Mouse (Mus musculus): Measurements from ENCODE around the gene Hcar2.

The Hcar2 gene

DNA sequence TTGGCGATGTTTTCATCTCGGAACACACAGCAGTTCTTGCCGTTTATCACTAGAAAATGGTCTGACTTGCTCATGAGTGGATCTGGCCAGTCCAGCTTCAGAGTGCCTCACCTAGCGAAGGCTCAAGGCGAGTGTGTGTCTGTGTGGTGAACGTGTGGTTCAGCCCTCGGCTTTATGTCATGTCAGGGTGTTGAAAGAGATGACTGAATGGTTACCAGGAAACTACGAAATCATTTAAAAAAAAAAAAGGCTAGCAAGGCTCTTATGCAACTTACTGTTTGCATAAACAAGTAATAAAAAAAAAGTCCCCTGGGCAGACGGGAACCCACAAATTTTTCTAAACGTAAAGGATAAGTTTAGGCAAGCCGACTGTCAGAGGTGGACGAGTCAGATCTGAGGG, at the start of gene Hcar2:
Gene Hcar2 (minus strand): TSS at position 135 of the 400 bp plus-strand sequence.
- no peak for DNase-seq (ENCODE audit: low read depth)

DNA sequence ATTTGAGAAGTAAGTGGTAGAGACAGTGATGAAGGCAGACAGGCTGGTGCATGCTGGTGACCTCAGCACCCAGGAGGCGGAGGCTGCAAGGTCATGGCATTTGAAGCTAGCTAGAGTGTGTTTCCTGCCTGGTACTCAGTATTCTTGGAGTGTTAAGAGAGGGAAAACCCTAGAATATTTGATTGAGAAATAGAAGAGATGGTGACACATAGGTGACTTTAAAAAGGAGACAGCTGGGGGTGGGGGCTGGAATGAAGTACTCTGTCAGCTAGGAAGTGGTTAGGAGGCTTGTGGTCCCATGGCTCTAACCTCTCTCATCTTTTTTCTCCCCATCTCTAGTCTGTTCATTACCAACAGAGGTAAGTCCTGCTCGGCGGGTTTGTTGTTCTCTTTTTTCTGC, 49.6 kb upstream of the Hcar2 start:
- peak; percentile 58 for DNase-seq (ENCODE audit: low read depth)

DNA sequence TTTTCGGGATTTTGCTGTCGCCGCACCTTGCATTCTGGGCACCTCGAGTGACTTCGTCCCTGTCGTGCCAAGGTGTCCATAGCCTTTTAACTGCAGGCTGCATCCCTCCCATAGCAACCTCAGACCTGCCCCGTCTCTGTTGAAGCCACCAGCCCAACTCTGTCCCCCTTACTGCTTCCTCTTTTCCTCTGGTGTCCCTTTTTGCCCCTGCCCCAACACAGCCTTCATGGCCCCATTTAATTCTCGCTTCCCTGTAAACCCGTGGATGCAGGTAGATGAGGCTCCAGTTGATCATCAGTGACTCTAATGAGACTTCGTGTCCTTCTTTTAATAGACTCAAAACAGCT, 42.3 kb upstream of the Hcar2 start:
- peak; percentile 23 for DNase-seq (ENCODE audit: low read depth)

DNA sequence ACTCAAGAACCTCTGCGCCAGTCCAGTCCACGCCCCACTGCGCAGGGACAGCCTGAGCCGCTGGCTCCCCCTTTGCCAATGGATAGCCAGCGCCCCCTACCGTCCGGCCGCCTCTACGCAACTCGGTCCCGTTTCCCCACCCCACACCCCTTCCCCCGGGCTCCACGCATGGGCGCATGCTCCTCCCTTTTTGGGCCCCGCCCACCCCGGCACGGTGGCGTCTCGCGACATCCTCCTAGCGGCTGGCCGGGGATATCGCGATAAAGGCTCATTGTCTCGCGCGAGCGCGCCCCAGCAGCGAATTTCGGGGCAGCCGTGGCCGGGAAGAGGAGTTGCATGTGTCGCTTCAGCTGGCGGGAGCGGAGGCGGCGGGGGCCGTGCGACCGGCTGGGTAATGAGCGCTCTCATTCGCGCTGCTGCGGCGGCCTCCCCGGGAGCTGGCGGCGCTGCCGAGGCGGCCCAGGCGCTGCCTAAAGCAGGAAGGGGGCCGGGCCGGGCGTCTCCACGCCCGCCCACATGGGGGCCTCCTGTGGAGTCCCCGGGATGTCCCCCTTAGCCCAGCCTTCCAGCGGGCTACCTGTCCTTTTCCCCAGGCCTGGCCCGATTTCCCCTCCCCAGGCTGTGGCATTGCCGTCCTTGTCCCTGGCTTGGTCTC, 41.8 kb upstream of the Hcar2 start, which contains the start of gene Denr:
Gene Denr (plus strand): TSS at position 200 of the 655 bp plus-strand sequence.
- peak; percentile 99 for DNase-seq (ENCODE audit: low read depth)

DNA sequence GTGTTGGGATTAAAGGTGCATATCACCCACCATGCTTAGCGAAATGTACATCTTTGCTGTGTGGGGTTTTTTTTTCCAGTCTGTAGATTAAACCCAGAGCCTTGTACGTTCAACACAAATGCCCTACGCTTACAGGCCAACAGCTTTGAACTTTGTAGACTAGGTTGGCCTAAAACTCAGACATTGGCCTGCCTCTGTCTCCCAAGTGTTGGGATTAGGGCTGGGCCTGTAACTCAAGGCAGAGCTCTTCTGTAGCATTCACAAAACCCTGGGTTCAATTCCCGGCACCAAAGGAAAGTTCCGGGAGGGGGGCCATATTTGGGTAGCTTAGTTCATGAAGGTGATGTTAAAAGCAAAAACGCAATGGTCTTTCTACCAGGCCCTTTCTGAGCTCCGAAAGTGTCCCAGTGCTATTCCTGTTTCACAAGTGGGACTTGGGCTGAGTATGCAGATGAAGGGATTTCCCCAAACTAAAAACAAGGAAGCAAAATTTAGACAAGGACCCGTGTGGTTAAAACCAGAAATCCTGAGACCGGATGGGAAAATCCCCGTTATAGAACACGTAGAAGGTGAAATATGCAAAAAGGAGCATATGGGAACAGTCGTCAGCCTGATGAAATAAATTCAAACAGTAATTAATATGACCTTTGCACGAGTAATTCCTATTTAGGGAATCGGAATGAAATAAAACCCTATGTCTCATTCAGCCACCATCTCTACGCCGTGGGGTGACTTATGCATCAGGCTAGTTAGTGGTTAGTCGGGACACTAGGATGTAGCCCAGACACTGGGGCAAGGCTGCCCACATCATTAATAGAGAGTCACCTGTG, 41.1 kb upstream of the Hcar2 start:
- DNase-seq (ENCODE audit: low read depth) = peak; percentile 18

DNA sequence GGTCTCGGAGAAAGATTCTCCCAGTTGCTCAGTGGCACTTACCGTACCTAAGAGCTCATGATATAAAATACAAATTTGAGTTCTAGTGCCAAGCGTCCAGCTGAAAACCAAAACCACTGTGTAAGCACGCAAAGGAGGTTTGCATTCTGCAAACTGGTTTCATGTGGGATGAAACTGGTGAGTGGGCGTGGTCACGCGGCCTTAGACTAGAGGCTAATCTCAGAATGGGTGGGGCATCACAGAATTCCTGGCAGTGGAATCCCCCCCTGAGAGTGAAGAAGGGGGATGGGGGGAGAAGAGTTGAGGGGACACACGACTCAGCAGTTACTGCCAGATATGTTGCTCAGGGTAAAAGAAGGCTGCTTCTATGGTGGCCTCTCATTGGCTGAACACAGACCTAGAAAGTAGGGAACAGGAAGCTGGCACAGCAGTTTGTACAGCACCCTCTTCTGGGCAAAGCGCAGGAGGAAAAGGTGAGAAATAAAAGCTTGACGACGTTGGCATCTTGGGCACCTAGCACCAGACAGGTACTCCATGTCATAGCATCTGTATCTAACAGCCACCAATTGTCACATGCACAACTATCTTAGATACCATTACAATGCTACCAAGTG, 38.9 kb upstream of the Hcar2 start:
- no peak for DNase-seq (ENCODE audit: low read depth)

DNA sequence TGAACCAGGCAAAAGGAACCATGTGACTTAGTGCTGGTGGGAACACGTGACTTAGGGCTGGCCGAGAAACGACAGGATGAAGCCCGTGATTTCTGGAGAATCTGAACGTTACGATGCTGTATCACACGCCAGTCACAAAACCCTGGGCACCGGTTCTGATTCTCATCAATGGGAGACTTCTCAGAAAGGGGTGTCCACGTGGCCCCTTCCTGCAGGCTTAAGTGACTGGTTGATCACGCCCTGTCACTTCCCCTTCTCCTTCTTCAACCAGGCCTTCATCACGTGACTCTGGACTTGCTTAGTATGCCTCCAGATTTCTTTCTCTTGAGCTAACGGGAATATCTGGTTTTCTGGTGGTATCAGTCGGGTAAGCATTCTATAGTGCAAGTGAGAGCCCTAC, 32.1 kb upstream of the Hcar2 start:
- DNase-seq (ENCODE audit: low read depth) = peak; percentile 37

DNA sequence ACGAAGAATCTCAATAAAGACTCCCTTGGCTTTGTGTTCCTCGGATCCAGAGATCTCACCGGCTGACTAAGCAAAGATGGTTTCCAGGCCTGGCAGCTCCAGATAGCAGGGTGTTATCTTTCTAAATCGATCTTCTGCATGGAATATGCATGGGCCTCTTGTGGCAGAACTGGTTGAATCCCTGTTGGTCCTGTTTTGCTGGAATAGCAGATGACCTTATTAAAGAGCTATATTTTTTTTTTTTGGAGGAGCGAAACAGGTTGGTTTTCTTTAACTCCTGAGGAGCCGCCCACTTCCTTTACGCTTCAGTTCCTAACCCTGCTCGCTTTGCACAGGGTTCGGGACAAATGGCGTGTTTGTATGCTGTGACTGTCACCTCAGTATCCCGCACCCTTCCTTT, 31.1 kb upstream of the Hcar2 start:
- DNase-seq (ENCODE audit: low read depth) = no peak

DNA sequence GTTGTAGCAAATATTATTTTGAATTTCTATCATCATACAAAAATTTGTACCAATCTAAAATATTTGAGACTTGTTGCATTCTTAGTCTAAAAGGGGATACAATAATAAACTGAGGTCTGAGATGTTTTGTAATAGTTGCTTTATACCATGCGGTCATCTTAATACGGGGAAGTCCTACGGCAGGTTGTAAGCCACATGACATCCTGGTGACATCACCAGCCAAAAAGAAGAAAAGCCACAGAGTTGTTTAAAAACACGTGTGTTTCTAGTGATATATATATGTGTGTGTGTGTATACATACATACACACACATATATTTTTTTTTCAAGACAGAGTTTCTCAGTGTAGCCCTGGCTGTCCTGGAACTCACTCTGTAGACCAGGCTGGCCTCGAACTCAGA, 28.2 kb upstream of the Hcar2 start:
- no peak for DNase-seq (ENCODE audit: low read depth)

DNA sequence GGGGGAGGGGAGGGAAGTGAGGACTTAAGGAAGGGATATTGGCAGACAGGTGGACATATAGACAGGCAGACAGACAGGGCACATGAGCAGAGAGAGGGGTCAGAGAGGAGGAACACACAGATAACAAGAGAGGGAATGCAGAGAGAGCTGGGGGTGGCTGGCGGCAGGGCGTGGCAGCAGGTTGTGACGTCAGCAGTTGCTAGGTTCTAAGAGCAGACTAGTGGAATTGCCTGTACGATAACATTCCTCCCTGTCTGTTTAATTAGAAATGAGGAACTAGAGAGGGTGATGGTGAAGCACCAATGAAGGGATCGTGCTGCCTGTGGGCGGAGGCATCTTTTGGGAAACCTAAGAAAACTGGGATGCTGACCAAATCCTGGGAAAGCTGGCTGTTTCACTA, 26.4 kb upstream of the Hcar2 start:
- DNase-seq (ENCODE audit: low read depth) = peak; percentile 66

DNA sequence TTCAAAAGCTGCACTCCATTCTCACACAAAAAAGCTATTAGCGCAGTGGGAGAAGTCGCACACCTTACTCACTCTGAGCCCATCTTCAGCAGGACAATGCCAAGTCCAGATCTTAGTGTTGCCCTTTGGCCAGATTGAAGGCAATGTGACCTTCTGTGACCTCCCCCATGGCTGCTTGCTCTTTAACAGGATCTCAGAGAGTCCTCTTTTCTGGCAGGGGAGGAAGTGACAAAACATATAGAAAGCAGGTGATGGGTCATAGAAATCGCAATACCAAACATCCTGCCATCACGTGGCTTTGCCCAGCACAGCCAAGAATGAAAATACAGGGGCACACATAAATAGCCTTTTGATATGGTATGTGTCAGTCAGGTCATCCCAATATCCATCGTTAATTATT, 25.7 kb upstream of the Hcar2 start:
- DNase-seq (ENCODE audit: low read depth) = no peak

DNA sequence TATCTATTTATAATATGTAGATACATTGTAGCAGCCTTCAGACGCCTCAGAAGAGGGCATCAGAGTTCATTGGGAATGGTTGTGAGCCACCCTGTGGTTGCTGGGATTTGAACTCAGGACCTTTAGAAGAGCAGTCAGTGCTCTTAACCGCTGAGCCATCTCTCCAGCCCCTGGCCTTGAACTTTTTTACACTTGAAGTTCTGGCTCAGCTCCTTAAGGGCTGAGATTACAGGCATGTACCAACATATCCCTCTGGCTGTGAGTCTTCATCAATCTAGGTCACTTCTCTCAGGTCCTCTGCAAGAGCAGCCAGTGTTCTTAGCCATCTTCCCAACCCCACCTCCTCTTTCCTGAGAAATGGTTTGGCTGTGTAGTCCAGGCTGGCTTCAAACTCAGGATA, 25.0 kb upstream of the Hcar2 start:
- no peak for DNase-seq (ENCODE audit: low read depth)

DNA sequence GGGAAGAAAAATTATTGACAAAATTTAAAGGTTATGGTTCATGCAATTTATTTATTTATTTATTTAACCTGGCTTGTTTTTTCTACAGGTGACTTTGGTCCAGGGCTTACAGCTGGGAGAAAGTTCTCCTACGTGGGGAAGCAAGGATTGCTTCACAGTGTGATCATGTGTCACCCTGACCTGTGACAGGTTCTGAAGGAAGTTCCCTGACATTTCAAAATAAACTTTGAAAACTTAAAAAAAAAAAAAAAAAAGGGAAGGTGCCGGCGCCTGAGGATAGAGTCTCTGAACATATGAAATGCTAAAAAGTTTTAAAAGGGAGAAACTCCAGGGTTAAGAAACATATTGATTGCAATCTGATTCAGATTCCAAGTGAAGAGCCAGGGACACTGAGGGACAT, 21.1 kb upstream of the Hcar2 start:
- no peak for DNase-seq (ENCODE audit: low read depth)

DNA sequence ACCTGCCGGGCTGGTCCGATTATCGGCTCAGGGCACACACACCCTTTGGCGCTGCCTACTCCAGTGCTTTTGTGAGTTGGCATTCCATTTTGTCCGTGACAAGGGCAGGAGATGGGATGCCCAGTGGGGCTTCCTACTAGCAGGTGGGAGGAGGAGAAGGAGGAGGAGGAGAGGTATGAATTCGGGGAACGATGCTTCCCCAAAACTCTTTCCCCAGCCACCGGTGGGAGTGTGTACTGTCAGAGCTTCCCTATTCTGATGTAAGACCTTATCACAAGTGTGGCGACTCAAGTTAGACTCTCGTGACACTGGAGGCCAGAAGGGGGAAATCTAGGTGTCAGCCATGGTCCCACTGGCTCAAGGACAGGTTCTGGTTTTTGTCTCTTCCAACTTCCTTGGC, 19.0 kb upstream of the Hcar2 start:
- DNase-seq (ENCODE audit: low read depth) = no peak

DNA sequence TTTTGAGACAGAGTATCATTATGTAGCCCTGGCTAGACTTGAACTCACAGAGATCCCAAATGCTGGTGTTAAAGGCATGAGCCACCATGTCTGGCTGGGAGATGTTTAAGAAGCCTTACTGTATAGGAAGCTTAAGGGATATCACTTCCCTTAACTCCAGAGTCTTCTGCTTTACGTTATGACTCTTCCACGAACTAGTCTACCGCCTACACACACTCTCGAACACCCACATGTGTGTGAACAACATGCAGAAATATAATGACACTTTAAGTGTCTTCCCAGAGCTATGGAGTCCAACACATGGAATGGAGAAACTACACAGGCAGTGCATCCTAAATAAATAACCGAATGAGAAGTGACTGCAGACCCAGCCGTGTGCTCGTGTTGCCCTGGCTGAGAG, 18.6 kb upstream of the Hcar2 start:
- no peak for DNase-seq (ENCODE audit: low read depth)

DNA sequence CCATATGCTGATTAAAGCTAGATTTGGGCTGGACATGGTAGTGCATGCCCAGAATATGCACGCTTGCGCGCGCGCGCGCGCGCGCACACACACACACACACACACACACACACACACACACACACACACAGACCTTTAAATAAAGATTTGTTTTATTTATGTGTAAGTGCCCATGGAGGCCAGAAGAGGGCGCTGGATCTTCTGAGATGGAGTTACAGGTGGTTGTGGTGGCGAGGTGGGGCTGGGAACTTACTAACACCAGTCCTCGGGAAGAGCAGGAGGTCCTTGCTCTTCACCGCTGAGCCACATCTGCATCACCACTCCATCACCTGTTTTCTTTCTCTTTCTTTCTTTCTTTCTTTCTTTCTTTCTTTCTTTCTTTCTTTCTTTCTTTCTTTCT, 15.5 kb upstream of the Hcar2 start:
- DNase-seq (ENCODE audit: low read depth) = no peak

DNA sequence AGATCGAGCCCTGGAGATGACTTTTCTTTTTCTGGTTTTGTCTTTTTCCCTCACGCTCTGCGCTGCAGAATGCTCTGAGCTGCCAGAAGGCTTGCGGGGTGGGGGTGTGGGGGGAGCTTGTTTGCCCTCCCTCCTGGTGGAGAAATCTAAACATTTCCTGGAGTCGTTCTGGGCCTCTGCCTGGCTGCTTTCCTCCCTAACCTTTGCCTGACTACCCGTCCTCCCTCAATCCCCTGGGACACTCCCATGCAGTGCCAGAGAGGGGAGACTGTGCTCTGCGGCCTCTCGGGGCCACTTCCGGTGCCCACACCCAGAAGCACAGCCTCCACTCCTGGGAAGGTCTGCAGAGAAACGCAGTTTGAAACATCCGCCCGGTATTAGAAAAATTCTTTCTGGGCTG, 14.6 kb upstream of the Hcar2 start, which contains the start of gene Hcar1:
Gene Hcar1 (minus strand): TSS at position 93 of the 400 bp plus-strand sequence.
- DNase-seq (ENCODE audit: low read depth) = no peak

DNA sequence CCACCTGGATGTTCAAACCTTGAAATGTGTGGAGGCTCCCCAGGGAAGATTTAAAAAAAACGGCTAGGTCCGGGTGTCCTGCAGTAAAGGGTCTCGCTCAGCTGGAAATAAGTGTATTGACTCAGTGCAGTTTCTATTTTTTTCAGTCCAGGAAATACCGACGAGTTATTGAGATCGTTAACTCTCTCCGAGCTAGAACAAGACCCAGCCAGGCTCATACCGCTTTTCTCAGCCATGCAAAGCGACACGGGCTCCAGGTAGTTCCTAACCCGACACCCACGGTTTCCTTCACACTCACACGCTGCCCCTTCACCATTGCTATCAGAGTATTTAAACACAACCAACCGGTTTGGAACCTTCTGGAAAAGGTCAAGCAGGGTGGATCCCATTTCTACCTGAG, 12.8 kb upstream of the Hcar2 start:
- DNase-seq (ENCODE audit: low read depth) = no peak

DNA sequence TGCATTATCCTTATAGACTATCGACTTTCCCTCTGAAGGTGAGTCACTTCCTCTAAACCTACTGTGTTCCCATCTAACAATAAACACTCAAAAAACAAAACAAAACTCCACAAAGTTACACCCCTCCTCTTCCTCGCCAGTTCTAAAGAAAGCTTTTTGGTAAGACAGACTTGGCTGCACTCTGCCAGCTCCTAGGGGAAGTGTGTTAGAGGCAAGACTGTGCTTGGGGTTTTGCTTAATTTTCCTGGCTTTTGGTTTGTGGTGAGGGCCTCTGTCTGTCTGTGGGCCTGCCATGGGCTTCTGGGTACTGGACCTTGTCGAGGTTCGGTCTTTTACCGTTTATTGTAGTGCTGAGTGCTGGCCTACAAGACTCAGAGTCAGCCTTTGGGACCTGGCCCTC, 8.9 kb upstream of the Hcar2 start:
- no peak for DNase-seq (ENCODE audit: low read depth)

DNA sequence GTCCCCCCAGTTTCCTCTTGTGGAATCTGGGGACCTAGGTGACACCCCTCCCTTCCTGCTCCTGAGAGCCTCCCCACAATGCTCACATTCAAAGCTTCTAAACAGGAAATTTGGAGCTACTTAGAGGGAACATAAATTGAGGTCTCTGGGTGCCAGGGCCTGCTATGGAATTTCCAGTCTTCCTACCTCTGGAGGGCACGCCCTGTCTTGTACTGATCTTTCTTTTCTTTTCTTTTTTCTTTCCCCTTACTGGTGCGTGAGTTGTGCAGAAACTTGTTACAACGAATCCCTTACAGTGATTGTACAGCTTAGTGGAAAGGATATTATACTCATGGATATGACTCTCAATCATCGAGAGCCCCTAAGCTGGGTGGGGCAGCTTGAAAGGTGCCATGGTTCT, 4.3 kb upstream of the Hcar2 start:
- no peak for DNase-seq (ENCODE audit: low read depth)

DNA sequence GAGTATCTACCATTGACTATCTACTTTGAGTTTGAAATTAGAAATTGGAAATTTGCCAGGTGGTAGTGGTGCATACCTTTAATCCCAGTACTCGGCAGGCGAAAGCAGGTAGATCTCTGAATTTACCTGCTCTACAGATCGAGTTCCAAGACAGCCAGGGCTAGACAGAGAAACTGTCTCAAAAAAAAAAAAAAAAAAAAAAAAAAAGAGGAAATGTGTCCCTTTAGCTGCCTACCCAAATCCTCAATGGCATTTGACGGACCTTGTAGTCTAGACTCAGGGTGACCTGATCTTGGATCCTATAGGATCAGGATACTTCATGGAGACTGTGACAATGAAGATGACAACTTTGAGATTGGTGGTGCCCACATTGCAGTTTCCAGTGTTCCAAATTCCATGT, 1.2 kb upstream of the Hcar2 start:
- DNase-seq (ENCODE audit: low read depth) = no peak

DNA sequence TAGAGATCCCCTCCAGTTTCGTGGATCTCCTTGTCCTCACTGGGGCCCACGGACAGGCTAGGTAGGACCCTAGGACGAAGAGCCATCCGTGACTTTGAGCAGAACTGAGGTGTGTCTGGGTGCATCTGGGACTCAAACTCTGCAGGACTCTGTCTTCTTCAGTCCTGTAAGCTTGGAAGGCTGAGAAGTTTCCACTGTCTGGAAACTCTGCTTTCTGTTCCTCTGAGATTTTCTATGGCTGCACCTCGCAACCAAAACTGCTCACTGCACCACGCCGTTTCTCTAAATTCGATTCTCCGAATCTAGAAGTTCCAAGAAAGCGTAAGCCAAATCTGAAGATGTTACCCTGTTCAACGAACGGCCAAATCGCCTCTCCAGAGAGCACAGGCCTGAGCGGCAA, 1.4 kb downstream of the Hcar2 start:
- no peak for DNase-seq (ENCODE audit: low read depth)

All from naive thymus-derived CD4-positive, alpha-beta T cell, adult 2 months (primary cell).